Mouse (Mus musculus) cerebellum, postnatal 25 days (tissue): Measurements from ENCODE around the gene Il17c.

Experiments
- DNase-seq, 2 experiments: peaks; one replicate each; pipeline ENCODE4 v3.0.0; 2021; ENCODE audit warnings: mixed read lengths in 2 of 2

The Il17c gene

DNA sequence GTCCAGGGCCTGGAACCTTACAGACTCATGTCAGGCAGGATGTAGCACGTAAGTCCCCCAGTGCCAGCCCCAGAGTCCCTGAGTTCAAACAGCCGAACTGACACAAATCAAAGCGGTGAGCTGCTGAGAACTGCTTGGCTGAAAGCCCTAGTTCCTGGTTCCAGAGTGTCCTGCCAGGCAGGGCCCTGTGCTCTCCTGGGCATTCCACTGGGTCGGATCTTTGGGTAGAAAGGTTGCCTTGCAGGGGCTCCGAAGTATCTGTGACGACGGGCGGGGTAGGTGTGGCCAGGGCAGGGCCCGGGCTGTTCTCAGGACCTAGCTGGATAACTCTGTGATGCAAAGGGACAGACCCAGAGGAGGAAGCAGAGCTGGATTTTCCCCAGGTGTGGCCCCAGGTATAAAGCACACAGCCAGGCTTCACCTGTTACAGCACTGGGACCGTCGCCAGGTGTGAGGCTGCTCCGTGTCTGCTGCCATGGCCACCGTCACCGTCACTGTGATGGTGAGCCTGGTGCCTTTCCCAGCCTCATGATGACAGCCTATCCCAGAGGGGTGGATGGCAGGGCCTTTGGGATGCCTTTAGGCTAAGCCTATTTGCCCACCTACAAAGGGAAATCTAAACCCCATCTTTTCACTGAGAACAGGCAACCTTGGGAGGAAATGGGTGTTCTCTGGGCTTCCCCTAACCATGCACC is at the start of gene Il17c:
Gene Il17c, plus strand, starts transcription at position 645 of the 695 bp plus-strand sequence.
- DNase-seq: peak; percentile 40 to 66

DNA sequence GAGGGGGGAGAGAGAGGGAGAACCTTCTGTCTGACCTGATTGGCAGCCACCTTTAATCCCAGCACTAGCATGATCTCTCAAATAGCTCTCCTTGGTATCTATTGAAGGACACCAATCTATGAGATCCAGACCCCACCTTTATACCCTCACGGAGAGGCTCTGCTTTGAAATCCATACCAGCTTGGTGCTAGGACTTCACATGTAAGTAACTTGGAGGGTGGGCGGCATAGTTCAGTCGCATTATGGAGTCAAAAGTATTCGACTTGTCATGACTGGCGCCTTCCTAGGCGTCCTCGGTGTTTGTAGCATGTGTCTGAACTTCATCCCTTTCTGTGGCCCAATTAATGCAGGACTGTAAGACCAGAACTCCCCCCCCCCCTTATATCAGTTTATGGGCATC is 46.5 kb upstream of the Il17c start:
- DNase-seq: no peak

DNA sequence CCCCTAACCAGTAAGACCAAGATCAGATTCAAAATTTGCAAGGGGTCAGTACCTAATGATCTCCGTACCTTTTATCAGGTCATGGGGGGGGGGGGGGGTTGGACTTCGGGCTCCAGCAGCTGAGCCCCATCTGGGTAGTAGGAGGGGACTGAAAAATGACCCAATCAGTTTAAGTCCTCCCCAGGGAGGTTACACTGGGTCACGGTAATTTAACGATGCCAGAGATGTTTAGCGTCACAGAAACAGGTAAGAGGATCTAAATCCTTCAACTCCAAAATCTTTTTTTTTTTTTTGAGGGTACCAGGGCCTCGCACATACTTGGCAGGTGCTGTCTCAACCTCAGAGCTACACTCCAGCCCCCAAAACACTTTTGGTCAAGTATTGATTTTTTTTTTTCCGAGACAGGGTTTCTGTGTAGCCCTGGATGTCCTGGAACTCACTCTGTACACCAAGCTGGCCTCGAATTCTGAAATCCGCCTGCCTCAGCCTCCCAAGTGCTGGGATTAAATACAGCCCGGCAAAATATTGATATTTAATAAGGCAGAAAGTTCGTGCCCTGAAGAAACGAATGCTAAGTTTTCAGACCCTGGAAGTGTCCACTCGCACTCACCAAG is 46.0 kb upstream of the Il17c start:
- DNase-seq: no peak

DNA sequence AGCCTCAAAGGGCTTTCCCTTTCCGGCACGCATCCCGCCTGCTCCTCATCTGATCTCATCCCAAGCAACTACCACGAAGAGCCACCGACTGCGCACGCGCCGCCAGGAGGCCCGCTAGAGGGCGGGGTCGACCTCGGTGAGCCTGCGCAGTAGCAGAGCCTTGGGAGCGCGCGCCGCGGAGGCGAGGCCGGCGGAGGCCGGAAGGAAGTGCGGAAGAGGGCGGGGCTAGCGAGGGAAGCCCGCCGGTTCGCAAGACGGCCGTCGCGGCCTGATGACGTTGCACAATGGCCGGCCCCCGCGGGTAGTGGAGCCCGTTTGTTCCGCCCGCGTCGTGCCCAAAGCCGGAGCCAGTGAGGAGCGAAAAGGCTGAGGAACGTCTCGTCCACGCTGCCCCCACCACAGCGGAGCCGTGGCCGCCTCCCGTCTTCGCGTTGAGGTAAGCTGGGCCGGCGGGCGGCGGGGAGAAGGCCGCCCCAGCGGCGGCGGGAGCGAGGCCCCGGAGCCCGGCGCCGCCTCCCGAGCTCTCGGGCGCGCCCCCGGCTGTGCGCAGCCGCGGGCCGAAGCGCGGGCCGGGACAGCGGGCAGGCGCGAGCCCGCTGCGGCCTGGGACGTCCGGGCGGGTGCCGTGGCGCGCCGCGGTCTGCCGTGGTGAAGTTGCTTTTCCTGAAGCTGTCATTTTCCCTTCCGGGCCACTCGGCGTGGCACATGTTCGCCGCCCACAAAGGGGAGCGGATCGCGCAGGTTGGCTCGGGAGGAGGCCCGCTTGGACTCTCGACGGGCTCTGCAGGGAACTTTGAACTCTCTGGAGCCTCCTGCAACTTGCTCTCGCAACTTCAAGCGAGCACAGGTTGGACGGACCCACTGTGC is 45.2 kb upstream of the Il17c start, which contains the start of gene Zc3h18:
Gene Zc3h18, plus strand, starts transcription at position 245 of the 867 bp plus-strand sequence.
- peak; percentile 99 to 100 for DNase-seq

DNA sequence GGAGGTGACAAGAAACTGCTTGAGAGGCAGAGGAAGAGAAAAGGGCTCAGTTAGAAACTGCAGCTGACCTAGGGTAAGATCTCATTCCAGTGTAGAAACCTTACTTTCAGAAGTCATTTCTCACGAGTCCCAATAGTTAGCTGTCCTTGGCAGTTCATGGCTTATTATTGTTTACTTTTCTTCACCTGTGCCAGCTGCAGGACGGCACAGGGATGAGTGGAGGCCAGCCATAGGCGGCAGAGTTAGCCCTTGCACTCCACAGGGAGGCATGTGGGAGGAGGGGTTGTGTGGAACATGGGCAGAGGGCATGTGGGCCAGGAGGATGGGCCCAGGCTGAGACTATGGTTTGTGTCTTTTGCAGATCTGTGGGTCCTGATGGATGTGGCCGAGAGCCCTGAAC is 38.8 kb upstream of the Il17c start:
- DNase-seq: no peak

DNA sequence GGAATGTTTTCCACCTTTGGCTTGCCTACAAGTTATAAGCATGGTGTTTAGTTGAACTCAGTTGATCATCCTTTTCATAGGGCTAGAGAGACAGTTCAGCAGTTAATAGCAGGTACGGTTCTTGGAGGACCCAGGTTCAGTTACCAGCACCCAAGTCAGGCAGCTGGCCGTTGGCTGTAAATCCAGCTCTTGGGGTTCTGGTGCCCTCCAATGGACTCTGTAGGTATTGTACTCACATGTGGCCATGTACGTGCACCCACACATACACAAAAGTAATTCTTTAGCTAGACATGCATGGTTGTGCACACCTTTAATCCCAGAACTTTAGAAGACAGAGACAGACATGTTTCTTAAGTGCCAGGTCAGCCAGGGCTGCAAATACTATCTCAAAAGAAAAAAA is 32.5 kb upstream of the Il17c start:
- no peak for DNase-seq

DNA sequence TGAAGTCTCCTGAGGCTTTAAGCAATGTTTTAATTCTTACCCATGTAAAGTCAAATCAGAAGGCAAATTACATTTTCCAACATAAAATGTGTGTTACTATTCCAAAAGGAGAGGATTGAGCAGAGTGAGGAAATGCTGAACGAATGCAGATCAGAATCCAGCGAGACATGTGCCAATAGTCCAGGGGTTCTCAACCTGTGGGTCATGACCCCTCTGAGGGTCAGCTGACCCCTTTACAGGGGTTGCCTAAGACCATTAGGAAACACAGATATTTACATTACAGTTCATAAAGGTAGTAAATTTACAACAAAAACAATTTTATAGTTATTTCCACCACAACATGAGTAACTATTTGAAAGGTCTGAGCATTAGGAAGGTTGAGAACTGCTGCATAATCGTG is 31.1 kb upstream of the Il17c start:
- DNase-seq: no peak

DNA sequence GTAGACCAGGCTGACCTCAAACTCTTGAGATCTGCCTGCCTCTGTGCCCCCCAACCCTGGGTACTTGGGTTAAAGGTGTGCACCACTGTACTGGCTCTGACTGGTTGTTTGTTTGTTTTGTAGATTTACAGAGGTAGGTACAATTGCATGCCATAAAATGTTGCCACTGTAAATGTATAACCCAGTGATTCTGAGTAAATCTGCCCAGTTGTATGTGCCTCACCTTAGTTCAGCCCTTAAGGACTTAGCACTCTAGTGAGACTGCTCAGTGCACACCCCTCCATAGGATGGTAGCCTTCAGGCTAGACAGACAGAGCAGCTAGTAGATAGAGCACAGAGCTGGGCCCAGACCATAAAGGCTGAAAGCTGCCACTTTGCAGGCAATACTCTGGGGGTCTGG is 28.1 kb upstream of the Il17c start:
- DNase-seq: no peak

DNA sequence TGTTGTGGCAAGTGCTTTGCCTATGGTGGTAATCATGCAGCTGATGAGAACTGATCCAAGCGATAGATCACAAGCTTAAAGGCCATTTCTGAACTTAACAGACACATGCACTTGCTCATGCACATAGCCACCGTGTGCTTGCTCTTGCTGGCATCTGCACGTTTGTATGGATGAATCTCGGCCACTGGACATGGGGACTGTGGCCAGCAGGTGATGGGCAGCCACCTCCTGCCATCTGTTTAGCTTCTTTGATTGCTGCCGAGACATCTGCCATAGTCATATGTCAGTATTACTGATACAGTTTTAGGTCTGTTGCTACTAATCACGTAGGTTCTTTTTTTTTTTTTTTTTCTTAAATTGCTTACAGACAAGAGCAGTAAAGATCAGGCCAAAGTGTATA is 26.5 kb upstream of the Il17c start:
- DNase-seq: peak; percentile 48 to 67

DNA sequence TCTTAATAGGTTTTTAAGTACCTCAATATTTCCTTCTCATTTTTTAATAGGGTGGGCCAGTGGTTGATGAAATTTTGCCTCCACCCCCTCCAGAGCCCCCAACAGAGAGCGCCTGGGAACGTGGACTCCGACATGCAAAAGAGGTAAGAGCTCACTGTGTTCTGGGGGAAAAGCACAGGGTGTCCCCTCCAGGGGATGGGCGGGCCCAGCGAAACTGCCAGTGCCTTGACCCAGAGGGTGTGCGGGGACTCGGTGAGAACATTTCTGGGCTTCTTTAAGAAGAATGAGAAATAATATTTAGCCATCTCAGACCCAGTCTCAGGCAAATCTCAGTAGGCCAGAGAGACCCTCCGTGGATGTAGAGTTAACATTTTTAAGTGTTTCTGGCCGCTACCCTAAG is 23.6 kb upstream of the Il17c start:
- DNase-seq: no peak

DNA sequence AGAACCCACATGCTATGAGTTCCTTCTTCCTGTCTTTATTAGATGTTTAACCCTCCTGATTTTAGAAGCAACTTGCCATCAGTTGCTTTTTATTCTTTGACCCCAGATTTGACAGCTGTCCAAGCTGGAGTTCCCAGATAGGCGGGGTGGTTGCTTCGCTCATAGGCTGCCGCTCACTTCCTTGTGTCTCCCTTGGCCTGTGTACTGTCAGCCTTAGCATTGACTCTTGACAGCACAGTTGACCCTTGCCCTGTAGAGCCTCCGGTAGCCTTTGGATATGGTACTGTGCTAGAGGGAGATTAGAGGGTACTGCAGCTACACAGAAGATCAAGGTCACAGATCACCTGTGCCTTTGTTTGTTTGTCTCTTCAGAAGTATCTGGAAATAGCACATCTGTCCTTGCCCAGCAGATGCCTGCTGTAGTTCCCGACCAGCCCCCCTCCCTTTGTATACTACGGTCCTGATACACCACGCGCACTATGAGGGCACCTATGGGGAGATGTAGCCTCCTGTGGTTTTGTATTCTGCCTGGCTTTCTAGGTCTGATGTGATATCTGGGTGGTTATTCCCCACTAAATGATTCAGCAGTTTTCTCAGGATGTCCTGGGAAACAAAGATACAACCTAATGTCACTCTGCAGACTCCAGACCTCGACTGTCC is 16.5 kb upstream of the Il17c start:
- no peak for DNase-seq

DNA sequence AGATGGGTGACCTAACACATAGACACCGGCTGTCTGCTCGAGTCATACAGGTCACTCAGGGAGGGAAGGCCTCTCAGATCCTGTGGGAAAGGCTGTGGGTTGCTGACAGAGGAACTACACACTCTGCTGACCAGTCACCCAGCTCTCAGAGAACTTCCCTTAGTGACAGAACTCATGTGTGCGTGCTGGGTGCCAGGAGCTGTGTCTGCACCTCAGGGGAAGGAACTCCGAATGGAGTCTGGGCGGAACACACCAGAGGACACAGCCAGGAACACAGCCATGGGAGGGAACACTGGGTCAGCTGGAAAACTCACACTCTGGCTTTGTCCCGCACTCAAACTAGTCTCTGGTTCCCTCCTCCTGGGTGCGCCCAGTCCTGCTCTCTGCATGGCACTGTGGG is 14.1 kb upstream of the Il17c start:
- DNase-seq: no peak

DNA sequence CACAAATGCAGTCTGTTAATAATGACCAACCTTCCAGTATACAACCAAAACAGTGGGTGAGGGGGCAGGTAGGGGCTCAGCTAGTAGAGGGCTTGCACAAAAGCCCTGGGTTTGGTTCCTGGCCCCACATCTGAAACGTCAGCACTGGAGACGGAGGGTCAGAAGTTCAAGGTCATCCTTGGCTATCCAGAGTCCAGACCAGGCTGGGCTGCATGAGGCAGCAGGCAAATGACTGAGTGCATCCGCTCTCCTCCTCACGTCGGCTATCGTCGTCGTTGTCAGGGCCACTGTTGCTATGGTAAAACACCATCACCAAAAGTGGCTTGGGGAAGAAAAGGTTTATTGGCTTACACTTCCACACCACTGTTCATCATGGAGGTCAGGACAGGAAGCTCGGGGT is 7.5 kb upstream of the Il17c start:
- DNase-seq: no peak

DNA sequence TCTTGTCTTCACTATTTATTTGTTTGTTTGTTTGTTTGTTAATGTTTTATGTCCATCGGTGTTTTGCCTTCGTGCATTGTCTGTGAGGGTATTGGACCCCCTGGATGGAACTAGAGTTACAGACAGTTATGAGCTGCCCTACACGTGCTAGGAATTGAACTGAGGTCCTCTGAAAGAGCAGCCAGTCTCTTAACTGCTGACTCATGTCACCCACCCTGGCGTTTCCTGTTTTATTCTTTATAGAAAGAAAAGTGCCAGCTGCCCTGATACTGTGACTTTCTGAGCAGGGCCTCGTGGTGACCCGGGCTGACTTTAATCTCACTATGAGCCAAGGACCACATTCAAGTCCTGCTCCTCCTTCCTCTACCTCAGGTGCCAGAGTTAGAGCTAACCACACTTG is 6.3 kb upstream of the Il17c start:
- DNase-seq: no peak

DNA sequence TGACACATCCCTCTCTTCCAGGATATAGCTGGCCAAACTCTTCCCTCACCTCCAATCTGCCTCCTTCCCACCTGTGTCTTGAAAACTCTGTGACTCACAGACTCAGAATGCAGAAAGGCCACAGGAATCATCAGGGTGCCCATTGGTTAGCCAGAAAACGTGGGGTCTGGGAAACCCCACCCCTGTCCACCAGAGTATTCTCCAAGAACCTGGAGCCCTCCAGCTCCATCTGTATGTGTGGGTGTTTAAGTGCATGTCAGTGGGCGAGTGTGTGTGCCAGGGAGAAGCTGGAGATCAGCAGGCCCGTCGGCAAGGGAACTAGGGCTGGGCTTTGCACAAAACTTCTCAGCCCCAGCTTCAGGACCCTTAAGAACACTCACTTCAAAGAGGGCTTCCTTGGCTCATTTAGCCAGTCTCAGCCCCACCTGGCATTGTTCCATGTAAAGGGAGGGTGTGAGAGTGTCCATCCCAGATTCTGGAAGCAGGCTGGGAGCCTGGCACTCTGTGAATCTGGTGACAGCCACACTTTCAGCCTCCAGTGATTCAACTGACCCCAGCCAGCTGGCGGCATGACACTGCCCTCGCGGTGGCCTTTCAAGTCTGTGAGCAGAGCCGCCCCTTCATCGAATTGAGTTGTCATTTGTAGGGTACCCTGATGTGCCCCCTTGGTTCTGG is 1.8 kb upstream of the Il17c start:
- DNase-seq: peak in 1 of 2 experiments; percentile 53

DNA sequence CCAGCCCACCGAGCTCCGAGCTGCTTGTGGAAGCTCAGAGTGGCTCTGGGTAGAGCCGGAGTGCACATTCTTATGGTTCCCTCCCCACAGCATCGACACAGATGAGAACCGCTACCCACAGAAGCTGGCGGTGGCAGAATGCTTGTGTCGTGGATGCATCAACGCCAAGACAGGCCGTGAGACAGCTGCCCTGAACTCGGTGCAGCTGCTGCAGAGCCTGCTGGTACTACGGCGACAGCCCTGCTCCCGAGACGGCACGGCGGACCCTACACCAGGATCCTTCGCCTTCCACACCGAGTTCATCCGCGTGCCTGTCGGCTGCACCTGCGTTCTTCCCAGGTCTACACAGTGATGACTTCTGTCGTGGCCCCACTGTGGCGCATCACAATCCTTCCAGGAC is 1.4 kb downstream of the Il17c start:
- DNase-seq: no peak

DNA sequence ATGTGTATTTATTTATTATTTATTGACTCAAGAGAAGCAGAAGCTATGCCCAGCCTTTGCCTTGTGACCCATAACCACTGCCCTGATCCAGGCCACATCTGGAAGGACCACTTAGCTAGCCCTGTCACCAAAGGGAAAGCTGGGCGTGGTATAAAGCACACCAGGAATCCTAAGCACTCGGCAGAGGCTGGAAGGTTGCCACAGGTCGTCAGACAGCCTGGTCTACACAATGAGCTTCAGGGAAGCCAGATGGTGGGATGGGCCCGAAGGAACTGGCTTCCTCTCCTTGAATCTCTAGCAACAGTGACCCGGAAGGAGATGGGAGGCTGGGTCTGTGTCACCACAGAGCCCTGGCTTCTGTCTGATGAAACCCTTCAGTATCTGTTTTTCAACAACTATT is 1.8 kb downstream of the Il17c start:
- peak in 1 of 2 experiments; percentile 44 for DNase-seq

DNA sequence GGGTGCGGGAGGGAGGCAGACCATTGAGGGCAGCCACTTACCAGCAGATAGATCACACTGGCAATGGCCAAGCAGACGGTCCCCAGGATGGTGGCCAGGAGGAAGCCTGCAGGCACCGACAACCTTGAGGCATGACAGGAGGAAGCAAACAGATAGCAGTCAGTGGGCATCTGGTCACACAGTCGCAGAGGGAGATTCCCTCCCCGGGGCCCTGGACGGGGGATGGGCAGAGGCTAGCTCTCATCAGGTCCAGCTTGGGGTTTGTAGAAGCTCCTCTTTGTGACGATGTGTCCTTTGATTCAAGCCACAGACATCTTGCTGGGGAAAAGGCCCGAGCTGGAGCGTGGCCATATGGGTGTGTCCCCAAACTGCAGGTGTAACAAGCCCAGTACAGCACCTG is 4.3 kb downstream of the Il17c start:
- no peak for DNase-seq

DNA sequence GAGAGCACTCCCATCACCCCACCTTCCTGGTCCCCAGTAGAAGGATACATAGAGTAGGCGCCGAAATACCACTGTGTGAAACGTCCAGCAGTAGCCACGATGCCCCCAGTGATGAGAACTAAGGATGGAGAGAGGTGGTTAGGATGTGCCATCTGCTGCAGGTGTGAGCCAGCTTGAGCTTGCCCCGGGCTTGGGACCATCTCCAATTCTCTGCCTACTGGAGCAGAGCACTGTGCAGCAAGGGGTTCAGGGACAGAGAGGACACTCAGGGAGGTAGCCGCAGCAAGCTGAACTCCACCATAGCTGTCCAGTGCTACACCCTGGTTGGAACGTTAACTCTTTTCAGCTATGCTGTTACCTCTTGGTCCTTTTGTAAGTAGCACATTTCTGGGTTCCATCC is 5.8 kb downstream of the Il17c start:
- DNase-seq: no peak

DNA sequence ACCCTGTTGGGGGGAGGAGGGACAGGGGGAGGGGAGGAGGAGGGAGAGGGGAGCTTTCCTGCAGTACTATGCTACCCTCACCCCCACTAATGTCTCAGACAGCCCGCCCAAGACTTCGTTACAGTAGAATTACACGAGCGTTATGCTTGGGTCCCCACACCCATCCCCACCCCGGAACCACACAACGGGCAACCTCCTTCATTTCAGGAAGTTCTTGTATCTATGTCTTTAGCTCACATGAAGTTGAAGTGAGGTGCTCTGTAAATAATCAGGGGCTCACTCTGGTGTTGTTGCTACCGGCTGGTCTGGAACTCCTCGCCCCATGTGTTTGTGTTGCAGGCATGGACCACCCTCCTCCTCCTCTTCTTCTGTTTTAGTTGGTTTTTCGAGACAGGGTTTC is 6.3 kb downstream of the Il17c start:
- DNase-seq: no peak

DNA sequence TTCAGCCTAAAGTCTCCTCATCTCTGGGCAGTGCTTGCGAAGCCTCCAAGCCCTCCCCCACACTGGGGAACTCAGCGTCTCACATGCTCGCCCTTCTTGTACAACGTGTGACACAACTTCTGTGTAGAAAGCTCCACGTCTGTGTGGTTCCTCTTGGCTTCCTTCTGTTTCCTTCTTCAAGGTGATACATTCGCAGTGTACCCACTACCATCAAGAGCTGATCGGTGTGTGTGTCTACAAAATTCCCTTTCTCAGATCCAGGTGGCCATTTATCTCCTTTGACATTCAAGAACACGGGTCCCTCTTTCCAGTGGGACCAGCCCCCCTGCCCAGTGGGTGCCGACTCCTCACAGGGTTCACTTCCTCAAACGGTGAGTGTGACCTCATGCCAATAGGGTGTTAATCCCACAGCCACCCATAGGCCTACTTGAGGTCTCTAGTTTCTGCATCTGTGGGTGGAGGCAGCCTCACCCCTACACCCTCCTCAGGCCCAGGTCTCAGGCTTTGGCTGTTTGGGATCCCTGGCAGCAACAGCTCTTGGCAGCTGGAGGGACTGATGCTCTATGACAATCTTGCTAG is 8.3 kb downstream of the Il17c start:
- no peak for DNase-seq

DNA sequence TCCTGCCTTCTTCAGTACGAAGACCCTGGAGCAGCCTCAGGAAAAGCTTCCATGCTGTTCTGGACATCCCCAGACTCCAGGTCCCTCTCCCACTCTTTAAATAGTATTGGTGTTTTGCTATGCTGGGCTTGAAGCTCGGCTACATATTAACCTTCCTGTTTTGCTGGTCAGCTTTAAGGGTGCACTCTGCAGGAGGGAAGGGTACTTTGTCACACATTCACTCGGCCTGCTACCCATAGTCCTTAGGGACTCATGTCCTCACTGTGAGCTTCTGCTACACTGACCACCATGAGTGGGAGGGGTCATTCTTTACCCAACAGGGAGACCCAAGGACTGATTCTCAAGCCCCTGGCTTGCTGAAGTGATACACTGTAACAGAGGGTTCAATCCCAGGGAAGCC is 8.8 kb downstream of the Il17c start:
- no peak for DNase-seq
